Mouse (Mus musculus): ENCODE measurements around the gene Col26a1. TPM values are rescaled to one million over a fixed set of nuclear protein-coding genes. Genes with fewer than 3 reads are reported as not detected.

The Col26a1 gene
- polyA plus RNA-seq (2011; ENCODE audit: insufficient read depth, insufficient read length, low replicate concordance, missing spikeins), result not detected in 2 replicates

DNA sequence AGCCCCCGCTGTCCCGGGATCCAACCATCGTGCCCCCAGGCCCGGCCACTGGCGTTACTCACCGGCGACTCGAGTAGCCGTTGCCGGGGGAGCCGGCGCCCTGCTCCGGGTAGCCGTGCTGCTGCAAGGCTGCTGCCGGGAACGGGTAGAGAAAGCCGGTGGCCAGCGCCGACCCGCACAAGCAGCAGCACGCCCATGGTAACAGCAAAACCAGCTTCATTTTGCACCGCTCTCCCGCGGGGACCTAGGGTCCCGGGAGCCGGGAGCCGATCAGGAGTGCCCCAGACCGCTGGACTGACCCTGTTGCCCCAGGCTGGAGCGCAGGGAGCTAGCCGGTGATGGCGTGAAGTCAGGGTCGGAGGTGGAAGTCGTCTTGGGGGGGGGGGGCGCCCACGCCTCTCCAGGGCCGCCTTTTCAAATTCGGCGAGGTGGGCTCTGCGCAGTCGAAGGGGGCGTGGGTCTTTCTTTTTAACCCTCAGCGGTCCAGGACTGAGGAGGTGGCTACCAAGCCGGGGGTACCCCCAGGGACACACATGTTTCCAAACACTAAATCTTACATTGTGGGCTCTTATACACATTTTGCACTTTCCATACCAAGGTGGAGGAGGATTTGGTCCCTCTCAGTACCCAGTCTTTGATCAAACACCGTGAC is at the start of gene Col26a1:
Gene Col26a1, minus strand, starts transcription at position 422 of the 652 bp plus-strand sequence.
- Histone ChIP-seq H3K4me3 (replicated peaks; ENCODE audit: control insufficient read depth, low read depth, low read length) (no peak within 1 kb of the TSS), H3K4me1 (ENCODE audit: control insufficient read depth, insufficient read depth, low read length) (no peaks in the 10 kb centered on the region), H3K27ac (ENCODE audit: control insufficient read depth, insufficient read depth, low read depth, low read length, poor library complexity) (no peak within 1 kb of the TSS)
- TF ChIP-seq CTCF (IDR thresholded peaks at IDR 0.05; ENCODE audit: control insufficient read depth, insufficient read depth, low read length), result no peak
- TF ChIP-seq POLR2A (IDR thresholded peaks at IDR 0.05; ENCODE audit: borderline replicate concordance, control insufficient read depth, low read depth, low read length), result no peak
- 3% methylated on average over 44 of the region's 44 CpGs for WGBS

DNA sequence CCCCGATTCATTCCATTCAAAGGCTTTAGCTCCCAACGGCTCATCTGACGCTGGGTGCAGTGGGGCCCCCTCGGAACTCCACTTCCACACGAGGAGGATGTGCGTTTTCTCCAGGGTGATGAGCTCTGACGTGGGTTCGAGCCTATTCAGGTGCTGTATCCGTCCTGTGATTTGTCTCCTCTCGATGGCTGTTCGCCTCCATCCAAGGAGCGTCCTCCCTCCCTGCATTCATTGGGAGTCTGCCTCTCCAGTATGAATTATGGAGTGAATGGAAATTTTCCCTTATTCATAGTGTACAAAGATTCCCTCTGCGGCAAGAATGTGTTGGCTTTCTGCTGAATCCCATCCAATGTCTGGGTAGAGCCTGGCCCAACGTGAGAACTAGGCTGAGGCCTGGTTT is 48.9 kb upstream of the Col26a1 start:
- TF ChIP-seq POLR2A (IDR thresholded peaks at IDR 0.05; ENCODE audit: borderline replicate concordance, control insufficient read depth, low read depth, low read length), result no peak
- H3K27ac ChIP-seq (ENCODE audit: control insufficient read depth, insufficient read depth, low read depth, low read length, poor library complexity), result no peak overlapping the region
- no peak overlapping the region for H3K4me3 ChIP-seq (replicated peaks; ENCODE audit: control insufficient read depth, low read depth, low read length)
- H3K4me1 ChIP-seq (ENCODE audit: control insufficient read depth, insufficient read depth, low read length), result no peaks in the 10 kb centered on the region
- WGBS, result 89% methylated on average over 14 of the region's 14 CpGs

- H3K27ac ChIP-seq (ENCODE audit: control insufficient read depth, insufficient read depth, low read depth, low read length, poor library complexity), result no peak overlapping the region
- H3K4me1 ChIP-seq (ENCODE audit: control insufficient read depth, insufficient read depth, low read length), result no peaks in the 10 kb centered on the region
- no peak overlapping the region for H3K4me3 ChIP-seq (replicated peaks; ENCODE audit: control insufficient read depth, low read depth, low read length)
- 27% methylated on average over 4 of the region's 4 CpGs for WGBS
- TF ChIP-seq CTCF (IDR thresholded peaks at IDR 0.05; ENCODE audit: control insufficient read depth, insufficient read depth, low read length) (peak; percentile 81), POLR2A (IDR thresholded peaks at IDR 0.05; ENCODE audit: borderline replicate concordance, control insufficient read depth, low read depth, low read length) (no peak)
Measured at GRCm38 (mm10) chr5:136929073-136929472, 46.1 kb upstream of the Col26a1 start.

DNA sequence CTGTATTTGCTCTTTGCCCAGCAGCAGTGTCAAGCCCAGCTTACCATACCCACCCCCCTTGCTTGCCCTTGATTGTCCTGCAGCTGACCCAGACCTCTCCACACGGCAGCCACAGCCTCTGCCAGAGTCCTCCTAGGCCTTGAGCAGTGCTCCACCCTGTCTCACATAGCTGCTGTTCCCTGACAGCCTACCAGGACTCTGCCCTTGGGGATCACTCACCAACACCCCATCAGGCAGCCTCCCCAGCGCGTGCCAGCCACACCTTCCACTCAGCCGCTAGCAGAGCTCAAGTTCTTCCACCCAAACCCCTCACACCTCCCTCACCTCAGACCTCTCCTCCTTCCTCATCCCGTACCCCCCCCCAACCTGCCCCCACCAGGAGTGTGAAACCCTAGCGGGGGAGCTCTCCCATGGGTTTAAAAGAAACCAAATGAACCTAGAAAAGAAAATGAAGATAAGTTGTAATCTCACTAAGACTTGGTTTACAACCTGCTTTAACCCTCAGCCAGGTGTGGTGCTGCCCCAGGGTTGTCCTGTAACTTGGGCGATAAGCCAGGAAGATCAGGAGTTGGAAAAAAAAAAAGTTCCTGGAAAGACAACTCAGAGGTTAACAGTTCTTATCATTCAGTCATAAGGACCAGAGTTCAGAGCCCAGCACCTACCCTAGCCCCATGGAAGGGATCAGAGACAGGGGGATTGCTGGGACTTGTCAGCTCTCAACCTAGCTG is 40.9 kb upstream of the Col26a1 start:
- Histone ChIP-seq H3K4me3 (replicated peaks; ENCODE audit: control insufficient read depth, low read depth, low read length) (no peak overlapping the region), H3K4me1 (ENCODE audit: control insufficient read depth, insufficient read depth, low read length) (no peaks in the 10 kb centered on the region), H3K27ac (ENCODE audit: control insufficient read depth, insufficient read depth, low read depth, low read length, poor library complexity) (no peak overlapping the region)
- WGBS, result 83% methylated on average over 7 of the region's 7 CpGs
- TF ChIP-seq CTCF (IDR thresholded peaks at IDR 0.05; ENCODE audit: control insufficient read depth, insufficient read depth, low read length) (no peak), POLR2A (IDR thresholded peaks at IDR 0.05; ENCODE audit: borderline replicate concordance, control insufficient read depth, low read depth, low read length) (no peak)

DNA sequence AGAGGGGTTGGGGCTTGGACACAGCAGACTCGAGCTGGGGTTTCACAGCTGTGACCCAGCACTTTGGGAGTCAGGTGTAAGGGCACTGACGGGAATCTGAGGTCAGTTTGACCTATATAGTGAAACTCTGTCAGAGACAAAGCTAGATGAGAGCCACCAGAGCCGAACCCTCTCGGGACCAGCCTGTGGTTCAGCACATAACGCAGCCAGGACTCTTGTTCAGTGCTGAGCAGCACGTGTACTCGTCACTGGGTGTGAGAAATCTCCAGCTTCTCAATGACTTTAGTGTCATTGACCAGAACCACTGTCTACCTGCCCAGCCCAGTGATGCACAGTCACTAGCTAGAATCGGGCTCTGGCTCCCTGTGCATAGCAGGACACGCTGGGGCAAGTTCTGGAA is 39.8 kb upstream of the Col26a1 start:
- no peak for TF ChIP-seq CTCF (IDR thresholded peaks at IDR 0.05; ENCODE audit: control insufficient read depth, insufficient read depth, low read length)
- TF ChIP-seq POLR2A (IDR thresholded peaks at IDR 0.05; ENCODE audit: borderline replicate concordance, control insufficient read depth, low read depth, low read length), result no peak
- H3K4me3 ChIP-seq (replicated peaks; ENCODE audit: control insufficient read depth, low read depth, low read length), result no peak overlapping the region
- no peak overlapping the region for H3K27ac ChIP-seq (ENCODE audit: control insufficient read depth, insufficient read depth, low read depth, low read length, poor library complexity)
- no peaks in the 10 kb centered on the region for H3K4me1 ChIP-seq (ENCODE audit: control insufficient read depth, insufficient read depth, low read length)
- 82% methylated on average over 9 of the region's 9 CpGs for WGBS

DNA sequence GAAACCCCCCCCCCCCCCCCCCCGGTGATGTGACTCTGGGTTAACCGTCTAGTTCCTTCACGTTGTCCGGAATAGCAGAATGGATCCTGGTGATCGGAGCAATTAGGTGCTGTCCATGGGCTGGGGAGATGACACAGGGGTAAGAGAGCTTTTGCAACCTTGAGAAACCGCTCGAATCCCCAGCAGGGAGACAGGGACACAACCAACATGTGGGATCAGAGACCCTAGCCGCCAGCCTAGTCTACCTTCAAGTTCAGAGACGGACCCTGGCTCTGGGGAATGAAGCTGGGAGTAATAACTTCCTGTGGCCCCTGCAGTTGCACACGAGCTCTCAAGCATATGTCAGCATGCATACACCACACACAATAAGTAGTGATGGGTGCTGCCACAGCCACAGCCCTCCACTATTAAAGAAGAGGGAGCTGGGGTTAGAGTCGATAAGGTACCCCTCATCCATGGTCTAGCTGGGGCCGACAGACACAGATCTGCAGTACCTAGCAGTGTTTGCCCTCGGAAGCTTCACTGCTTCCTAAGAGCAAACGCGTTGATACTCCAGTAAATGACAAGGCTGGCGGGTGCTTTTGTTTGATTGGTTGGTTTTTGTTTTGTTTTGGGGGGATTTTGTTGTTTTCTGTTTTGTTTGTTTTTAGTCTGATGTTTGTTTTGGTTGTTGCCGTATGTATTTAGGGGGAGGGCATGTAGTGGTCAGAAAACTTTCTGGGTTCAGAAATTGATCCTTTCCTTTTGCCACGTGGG is 36.7 kb upstream of the Col26a1 start:
- no peak for TF ChIP-seq CTCF (IDR thresholded peaks at IDR 0.05; ENCODE audit: control insufficient read depth, insufficient read depth, low read length)
- TF ChIP-seq POLR2A (IDR thresholded peaks at IDR 0.05; ENCODE audit: borderline replicate concordance, control insufficient read depth, low read depth, low read length), result no peak
- 15% methylated on average over 18 of the region's 18 CpGs for WGBS
- no peak overlapping the region for H3K27ac ChIP-seq (ENCODE audit: control insufficient read depth, insufficient read depth, low read depth, low read length, poor library complexity)
- no peaks in the 10 kb centered on the region for H3K4me1 ChIP-seq (ENCODE audit: control insufficient read depth, insufficient read depth, low read length)
- H3K4me3 ChIP-seq (replicated peaks; ENCODE audit: control insufficient read depth, low read depth, low read length), result peak overlapping the region; percentile 8

- Histone ChIP-seq H3K4me1 (ENCODE audit: control insufficient read depth, insufficient read depth, low read length) (no peaks in the 10 kb centered on the region), H3K27ac (ENCODE audit: control insufficient read depth, insufficient read depth, low read depth, low read length, poor library complexity) (no peak overlapping the region), H3K4me3 (replicated peaks; ENCODE audit: control insufficient read depth, low read depth, low read length) (peak overlapping the region; percentile 81)
- under 1% methylated on average over 38 of the region's 38 CpGs for WGBS
- TF ChIP-seq CTCF (IDR thresholded peaks at IDR 0.05; ENCODE audit: control insufficient read depth, insufficient read depth, low read length) (no peak), POLR2A (IDR thresholded peaks at IDR 0.05; ENCODE audit: borderline replicate concordance, control insufficient read depth, low read depth, low read length) (no peak)
Measured at GRCm38 (mm10) chr5:136918655-136919472, 35.9 kb upstream of the Col26a1 start.

Data from bone marrow, adult 2 months (tissue).